Mouse (Mus musculus) stomach, postnatal 0 days (tissue): Measurements from ENCODE around the gene Pcca. TPM values are rescaled to one million over a fixed set of nuclear protein-coding genes. Genes with fewer than 3 reads are reported as not detected.

ENCODE experiments used
- ATAC-seq: fragments of 200-750 bp; cut with Nextera tagmentation; 2 replicates; pipeline ENCODE4 v1.8.0; 2017; ENCODE audit not compliant: low FRiP score, low TSS enrichment
- DNase-seq: peaks from one replicate; pipeline ENCODE4 v3.0.0-alpha.2; 2016; ENCODE audit warnings: low spot score
- H3K27ac ChIP-seq: fragments of 300-500 bp; sonication (generic); replicated peaks from 2 replicates; pipeline ENCODE4 v1.5.1; 2014; ENCODE audit warnings: mild to moderate bottlenecking, control low read depth
- H3K27me3 ChIP-seq: fragments of 300-500 bp; sonication (generic); 2 replicates; pipeline ENCODE4 v1.6.1; 2014; ENCODE audit warnings: low read length; ENCODE audit not compliant: control insufficient read depth, insufficient read depth
- H3K36me3 ChIP-seq: fragments of 300-500 bp; sonication (generic); 2 replicates; pipeline ENCODE4 v1.6.1; 2014; ENCODE audit warnings: low read length, mixed read lengths; ENCODE audit not compliant: control insufficient read depth, insufficient read depth
- H3K4me1 ChIP-seq: fragments of 300-500 bp; sonication (generic); replicated peaks from 2 replicates; pipeline ENCODE4 v1.6.1; 2014; ENCODE audit warnings: antibody characterized with exemption; ENCODE audit not compliant: control insufficient read depth, insufficient read depth
- H3K4me2 ChIP-seq: fragments of 300-500 bp; sonication (generic); replicated peaks from 2 replicates; pipeline ENCODE4 v1.6.1; 2014; ENCODE audit warnings: low read depth, mild to moderate bottlenecking, control low read depth, moderate library complexity
- H3K4me3 ChIP-seq: fragments of 300-500 bp; sonication (generic); 2 replicates; pipeline ENCODE4 v1.5.1; 2014; ENCODE audit warnings: low read depth, low read length, control low read depth
- H3K9ac ChIP-seq: fragments of 300-500 bp; sonication (generic); 2 replicates; pipeline ENCODE4 v1.6.1; 2014; ENCODE audit warnings: mild to moderate bottlenecking, low read length, control low read depth, mixed read lengths
- H3K9me3 ChIP-seq: fragments of 300-500 bp; sonication (generic); 2 replicates; pipeline ENCODE4 v1.6.1; 2016; ENCODE audit warnings: low read length; ENCODE audit not compliant: control insufficient read depth
- CTCF ChIP-seq: IDR thresholded peaks from 2 replicates; pipeline ENCODE4 v1.5.1; 2016; ENCODE audit warnings: antibody characterized with exemption, low read depth, mild to moderate bottlenecking, moderate library complexity
- EP300 ChIP-seq: optimal IDR thresholded peaks from 2 replicates; pipeline ENCODE3; 2016; ENCODE audit warnings: antibody characterized with exemption
- WGBS: fragments of 180-500 bp; shearing (Covaris S2); extraction: QIAGEN DNeasy Blood & Tissue Kit; methylation state at CpG from one replicate; pipeline ENCODE4 v1.1.7; 2014; 5-methylcytosine and 5-hydroxymethylcytosine counted together
- polyA plus RNA-seq: library from polyadenylated mRNA; unstranded; fragments of >200 nt; fragmentation: Nextera tagmentation; extraction: Ambion mirVana; gene quantifications from 2 replicates; pipeline ENCODE4 v1.2.1, GENCODE M21; 2015

The Pcca gene
- polyA plus RNA-seq, 1 experiment from 2014 or later: 8.2 TPM

DNA sequence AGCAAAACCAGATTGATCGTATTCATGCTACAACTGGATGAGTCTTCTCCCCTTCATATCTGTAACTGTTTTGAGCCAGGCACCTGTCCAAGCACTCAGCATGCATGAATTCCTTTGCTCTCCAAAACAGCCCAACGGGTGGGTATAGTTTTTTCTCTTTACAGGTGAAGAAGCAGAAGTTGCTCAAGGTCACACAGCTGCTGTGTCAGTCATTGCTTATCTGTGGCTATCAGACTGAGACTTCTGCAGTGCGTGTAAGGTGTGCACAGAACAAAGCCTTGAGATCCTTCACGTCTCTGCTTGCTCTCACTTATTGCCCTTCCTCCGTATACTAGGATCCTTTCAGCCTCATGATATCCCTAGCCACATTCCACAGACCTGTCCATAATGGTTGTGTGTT, 63.4 kb downstream of the Pcca start:
- Histone ChIP-seq H3K27me3 (no peaks in the 10 kb centered on the region), H3K4me2 (no peak overlapping the region), H3K36me3 (no peaks in the 10 kb centered on the region), H3K4me1 (no peaks in the 10 kb centered on the region), H3K9me3 (no peaks in the 10 kb centered on the region), H3K9ac (no peak overlapping the region), H3K27ac (no peak overlapping the region), H3K4me3 (no peak overlapping the region)
- 60% methylated on average over 5 of the region's 5 CpGs for WGBS
- TF ChIP-seq CTCF (no peak), EP300 (no peak)
- ATAC-seq (no peak), DNase-seq (no peak)

DNA sequence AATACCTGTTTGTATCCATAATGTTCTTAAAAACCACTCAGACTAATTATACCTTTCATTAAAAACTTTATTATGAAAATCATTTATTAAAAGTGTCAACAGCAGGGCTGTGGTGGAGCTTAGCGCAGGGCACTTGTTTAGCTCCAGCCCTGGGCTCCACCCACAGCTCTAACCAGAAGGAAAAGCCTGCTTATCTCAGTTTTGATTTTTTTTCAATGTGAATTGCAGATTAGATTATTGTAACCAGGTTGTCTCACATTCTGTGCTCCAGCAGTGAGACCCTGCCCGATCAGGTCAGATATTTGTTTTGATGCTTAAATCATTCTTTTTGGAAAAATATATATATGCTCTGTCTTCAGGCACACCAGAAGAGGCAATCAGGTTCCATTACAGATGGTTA, 64.7 kb downstream of the Pcca start:
- H3K4me1 ChIP-seq: no peaks in the 10 kb centered on the region
- H3K27me3 ChIP-seq: no peaks in the 10 kb centered on the region
- no peak overlapping the region for H3K4me3 ChIP-seq
- TF ChIP-seq EP300 (no peak), CTCF (no peak)
- 68% methylated on average over 2 of the region's 2 CpGs for WGBS
- no peak overlapping the region for H3K9ac ChIP-seq
- no peak overlapping the region for H3K4me2 ChIP-seq
- no peaks in the 10 kb centered on the region for H3K36me3 ChIP-seq
- no peak for DNase-seq
- no peak overlapping the region for H3K27ac ChIP-seq
- no peaks in the 10 kb centered on the region for H3K9me3 ChIP-seq
- ATAC-seq: no peak

DNA sequence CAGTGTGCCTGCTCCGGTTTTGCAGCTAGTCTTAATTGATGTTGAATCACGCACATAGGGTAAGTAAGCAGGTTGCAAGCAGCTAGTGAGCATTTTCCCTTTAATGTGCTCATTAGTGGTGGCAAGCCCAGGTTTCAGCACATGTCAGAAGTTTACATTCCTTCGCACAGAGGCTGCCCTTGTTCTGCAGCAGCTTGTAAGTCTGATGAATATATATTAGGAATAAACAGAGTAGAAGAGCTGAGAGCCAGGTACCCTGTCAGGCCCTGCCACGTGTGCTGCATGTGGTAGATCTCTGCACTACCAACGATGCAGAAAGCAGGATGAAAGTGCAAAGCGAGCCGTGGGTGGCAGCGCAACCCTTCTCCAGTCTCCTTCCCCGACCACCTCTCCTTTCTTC, 65.7 kb downstream of the Pcca start:
- no peak overlapping the region for H3K9ac ChIP-seq
- H3K27ac ChIP-seq: no peak overlapping the region
- ATAC-seq (no peak), DNase-seq (no peak)
- 61% methylated on average over 9 of the region's 9 CpGs for WGBS
- H3K9me3 ChIP-seq: no peaks in the 10 kb centered on the region
- no peaks in the 10 kb centered on the region for H3K27me3 ChIP-seq
- H3K4me1 ChIP-seq: no peaks in the 10 kb centered on the region
- H3K4me3 ChIP-seq: no peak overlapping the region
- H3K4me2 ChIP-seq: no peak overlapping the region
- TF ChIP-seq CTCF (no peak), EP300 (no peak)
- no peaks in the 10 kb centered on the region for H3K36me3 ChIP-seq

DNA sequence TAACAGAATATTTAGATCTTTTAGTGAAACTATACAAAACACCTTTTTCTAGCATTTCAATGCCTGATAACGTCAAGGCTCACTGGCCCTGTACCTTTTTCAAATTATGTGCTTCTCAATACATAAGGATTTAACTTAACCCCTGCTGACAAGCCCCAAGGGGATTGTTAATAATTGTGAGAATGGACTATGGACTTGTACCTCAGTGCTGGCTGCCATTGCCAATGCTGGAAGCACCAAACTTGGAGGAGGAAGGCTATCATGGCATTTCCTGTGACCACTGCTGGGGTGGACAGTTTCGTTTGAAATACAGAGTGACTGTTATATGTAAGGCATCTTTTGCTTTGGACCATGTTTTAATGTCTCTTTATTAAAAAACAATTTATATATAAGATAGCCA, 68.6 kb downstream of the Pcca start:
- ATAC-seq (no peak), DNase-seq (no peak)
- Histone ChIP-seq H3K27me3 (no peaks in the 10 kb centered on the region), H3K27ac (no peak overlapping the region), H3K9ac (no peak overlapping the region), H3K9me3 (no peaks in the 10 kb centered on the region), H3K36me3 (no peaks in the 10 kb centered on the region), H3K4me2 (no peak overlapping the region), H3K4me1 (no peaks in the 10 kb centered on the region), H3K4me3 (no peak overlapping the region)
- 80% methylated on average over 2 of the region's 2 CpGs for WGBS
- no peak for TF ChIP-seq CTCF
- TF ChIP-seq EP300: no peak

DNA sequence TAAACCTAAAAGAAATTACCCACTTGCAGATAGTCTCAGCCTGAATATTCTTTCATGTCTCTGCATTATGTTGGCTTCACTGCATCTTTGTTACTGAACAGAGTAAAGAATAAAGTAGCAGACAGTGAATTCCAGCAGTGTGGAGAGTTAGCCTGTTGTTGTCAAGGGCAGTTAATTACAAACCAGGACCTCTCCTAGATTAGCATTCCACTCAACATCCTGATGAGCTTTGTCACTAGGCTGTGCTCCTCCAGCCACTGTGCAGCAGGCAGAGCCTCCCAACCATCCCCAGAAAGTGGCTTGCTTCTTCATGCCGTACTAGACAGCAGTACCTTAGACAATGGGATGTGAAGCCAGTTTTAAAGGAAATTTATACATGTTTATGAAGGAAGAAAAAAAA, 72.4 kb downstream of the Pcca start:
- Histone ChIP-seq H3K27ac (no peak overlapping the region), H3K9me3 (no peaks in the 10 kb centered on the region), H3K27me3 (no peaks in the 10 kb centered on the region), H3K9ac (no peak overlapping the region), H3K36me3 (no peaks in the 10 kb centered on the region), H3K4me1 (no peaks in the 10 kb centered on the region), H3K4me2 (no peak overlapping the region), H3K4me3 (no peak overlapping the region)
- WGBS: 81% methylated on average over 1 of the region's 1 CpGs
- no peak for TF ChIP-seq CTCF
- no peak for TF ChIP-seq EP300
- DNase-seq: no peak
- no peak for ATAC-seq

DNA sequence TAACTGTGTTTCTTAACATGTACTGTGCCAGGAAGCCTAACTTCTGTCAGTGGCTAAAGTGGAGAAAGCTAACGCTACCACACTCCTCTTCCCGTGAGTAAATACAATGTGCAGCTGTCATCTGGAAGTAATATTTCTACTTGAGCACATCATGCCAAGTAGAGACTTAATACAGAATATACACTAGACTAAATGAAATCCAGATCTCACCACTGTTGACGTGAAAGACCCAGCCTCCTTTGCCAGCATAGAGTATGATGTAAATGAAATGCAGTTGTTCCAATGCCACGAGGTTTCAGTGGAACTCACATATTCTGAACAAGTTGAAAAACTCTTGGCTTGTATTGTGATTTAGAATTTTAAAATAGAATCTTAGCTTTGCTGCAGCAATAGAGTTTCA, 73.3 kb downstream of the Pcca start:
- Histone ChIP-seq H3K4me1 (no peaks in the 10 kb centered on the region), H3K27me3 (no peaks in the 10 kb centered on the region), H3K9me3 (no peaks in the 10 kb centered on the region), H3K4me2 (no peak overlapping the region), H3K4me3 (no peak overlapping the region), H3K9ac (no peak overlapping the region), H3K27ac (no peak overlapping the region), H3K36me3 (no peaks in the 10 kb centered on the region)
- TF ChIP-seq CTCF: no peak
- TF ChIP-seq EP300: no peak
- no peak for ATAC-seq
- 48% methylated on average over 4 of the region's 4 CpGs for WGBS
- DNase-seq: no peak

DNA sequence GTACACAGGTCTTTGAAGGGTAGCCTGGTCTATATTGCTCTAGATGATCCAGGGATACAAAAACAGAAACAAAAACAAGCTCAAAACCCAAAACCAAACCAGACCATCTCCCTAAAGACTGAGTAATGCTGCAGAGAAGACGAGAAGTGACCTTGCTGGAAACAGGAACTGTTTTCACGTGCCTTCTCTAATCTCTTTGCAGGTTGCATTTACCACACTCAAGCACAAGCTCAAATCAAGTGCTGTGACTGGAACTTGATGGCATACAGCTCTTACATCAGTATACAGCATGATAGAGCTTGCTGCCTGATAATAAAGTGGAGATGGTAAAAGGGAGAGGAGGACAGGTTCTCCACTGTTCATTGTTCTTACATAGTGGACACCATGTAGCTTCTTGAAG, 74.2 kb downstream of the Pcca start:
- Histone ChIP-seq H3K4me1 (no peaks in the 10 kb centered on the region), H3K9ac (no peak overlapping the region), H3K4me3 (no peak overlapping the region), H3K9me3 (no peaks in the 10 kb centered on the region), H3K27me3 (no peaks in the 10 kb centered on the region), H3K36me3 (no peaks in the 10 kb centered on the region), H3K4me2 (no peak overlapping the region), H3K27ac (no peak overlapping the region)
- WGBS: 86% methylated on average over 2 of the region's 2 CpGs
- TF ChIP-seq EP300: no peak
- no peak for TF ChIP-seq CTCF
- DNase-seq (no peak), ATAC-seq (no peak)
